Mouse (Mus musculus): ENCODE measurements around the gene Olfm2.

- TF ChIP-seq POLR2A (IDR thresholded peaks at IDR 0.05; ENCODE audit: low read depth, low read length) (no peak), CTCF (IDR thresholded peaks at IDR 0.05; ENCODE audit: extremely low read depth, insufficient read depth, insufficient read length, insufficient replicate concordance) (no peak)
These were observed 63.8 kb downstream of the Olfm2 start for GRCm38 (mm10) chr9:20682389-20682722.

All from spleen, adult 2 months (tissue).